Mouse (Mus musculus) ES-Bruce4 (cell line): ENCODE measurements around the gene Gpr31b.
"Not testable (repeated sequence)": the region's sequence is repeated elsewhere in the genome, so short reads cannot be mapped to it uniquely, and the experiment has no call there.

ENCODE experiments used
- CTCF ChIP-seq: IDR thresholded peaks from one replicate; pipeline ENCODE4 v1.8.1; 2011; ENCODE audit warnings: low read depth, low read length
- EP300 ChIP-seq: IDR thresholded peaks from 2 replicates; pipeline ENCODE4 v1.6.1; 2011; ENCODE audit warnings: low read depth, low read length; ENCODE audit not compliant: insufficient read depth
- POLR2A ChIP-seq: IDR thresholded peaks from one replicate; pipeline ENCODE4 v1.8.1; 2011; ENCODE audit warnings: low read length; ENCODE audit not compliant: insufficient read depth

DNA sequence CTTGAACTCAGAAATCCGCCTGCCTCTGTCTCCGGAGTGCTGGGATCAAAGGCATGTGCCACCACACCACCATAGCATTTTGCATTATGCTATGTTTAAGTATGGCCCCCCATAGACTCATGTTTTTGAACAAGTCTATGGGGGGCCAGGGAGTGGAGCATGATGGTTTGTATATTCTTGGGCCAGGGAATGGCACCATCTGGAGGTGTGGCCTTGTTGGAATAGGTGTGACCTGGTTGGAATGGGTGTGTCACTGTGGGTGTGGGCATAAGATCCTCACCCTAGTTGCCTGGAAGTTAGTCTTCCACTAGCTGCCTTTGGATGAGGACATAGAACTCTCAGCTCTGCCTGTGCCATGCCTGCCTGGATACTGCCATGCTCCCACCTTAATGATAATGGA is 45.5 kb downstream of the Gpr31b start, which contains the start of gene Sod2:
- not testable (repeated sequence) for TF ChIP-seq EP300, CTCF, POLR2A
